Mouse (Mus musculus) embryonic stem cell, embryonic (primary cell): Measurements from ENCODE around the gene Tuba4a.

Experiments used
- CTCF ChIA-PET, 4 experiments: fragments of 300-600 bp in 2 of 4; fragments of 350-600 bp in 2 of 4; sonication (Branson Sonifier 250); formaldehyde crosslinking; loops; one replicate each; lab custom pipeline; 2022; ENCODE audit warnings: inconsistent platforms in 2 of 4; lab: Charles Lee
- POLR2A ChIA-PET, 4 experiments: fragments of 300-600 bp in 2 of 4; fragments of 350-600 bp in 2 of 4; sonication (Branson Sonifier 250); formaldehyde crosslinking; loops; one replicate each; lab custom pipeline; 2022; ENCODE audit warnings: antibody characterized with exemption in 4 of 4, inconsistent platforms in 1 of 4; lab: Charles Lee

Tuba4a gene

GRCm38 (mm10) chr1:75179334-75180104 lies 40.1 kb downstream of the Tuba4a start:
- ChIA-PET POLR2A (interaction anchor here (0.8 to 6.5 kb wide), 31 partner anchors 8 to 318 kb away, joined by 3 to 72 read pairs (median 5); partner anchors contain the start of genes Ankzf1 (in 3 of the 4), Atg9a (in 3 of the 4), Zfand2b (in 3 of the 4) and Tuba4a (in 2 of the 4)), CTCF (interaction anchor here in 2 of 4 experiments (0.6 to 4.4 kb wide), 11 partner anchors 11 to 297 kb away, joined by 3 to 20 read pairs (median 6); partner anchors contain the start of genes Ankzf1 (in 1 of the 2), Atg9a (in 1 of the 2), Dnpep (in 1 of the 2) and Zfand2b (in 1 of the 2))

- ChIA-PET POLR2A (interaction anchor here (0.5 to 5.5 kb wide), 64 partner anchors 10 to 859 kb away, joined by 3 to 72 read pairs (median 4); partner anchors contain the start of genes Abcb6 (in 4 of the 4), Ankzf1 (in 3 of the 4), Atg9a (in 3 of the 4) and A630095N17Rik (in 2 of the 4)), CTCF (interaction anchor here (0.5 to 1.8 kb wide), 15 partner anchors 11 to 302 kb away, joined by 3 to 12 read pairs (median 5); partner anchors contain the start of gene Abcb6 (in 1 of the 4))
Observed at GRCm38 (mm10) chr1:75168472-75169464, 50.9 kb downstream of the Tuba4a start, which contains the start of gene Zfand2b. Zfand2b (plus strand) TSS chr1:75168646.

- CTCF ChIA-PET: interaction anchor here (0.5 to 1.8 kb wide), 11 partner anchors 12 to 301 kb away, joined by 3 to 12 read pairs (median 5); partner anchors contain the start of gene Abcb6 (in 1 of the 4)
- POLR2A ChIA-PET: interaction anchor here in 3 of 4 experiments (0.7 to 5.5 kb wide), 49 partner anchors 9 to 421 kb away, joined by 3 to 72 read pairs (median 5); partner anchors contain the start of genes Abcb6 (in 3 of the 3), Ankzf1 (in 3 of the 3), Atg9a (in 3 of the 3) and Dnpep (in 2 of the 3)
Observed at GRCm38 (mm10) chr1:75168093-75168471, 51.6 kb downstream of the Tuba4a start.
